In the genomic region with DNA sequence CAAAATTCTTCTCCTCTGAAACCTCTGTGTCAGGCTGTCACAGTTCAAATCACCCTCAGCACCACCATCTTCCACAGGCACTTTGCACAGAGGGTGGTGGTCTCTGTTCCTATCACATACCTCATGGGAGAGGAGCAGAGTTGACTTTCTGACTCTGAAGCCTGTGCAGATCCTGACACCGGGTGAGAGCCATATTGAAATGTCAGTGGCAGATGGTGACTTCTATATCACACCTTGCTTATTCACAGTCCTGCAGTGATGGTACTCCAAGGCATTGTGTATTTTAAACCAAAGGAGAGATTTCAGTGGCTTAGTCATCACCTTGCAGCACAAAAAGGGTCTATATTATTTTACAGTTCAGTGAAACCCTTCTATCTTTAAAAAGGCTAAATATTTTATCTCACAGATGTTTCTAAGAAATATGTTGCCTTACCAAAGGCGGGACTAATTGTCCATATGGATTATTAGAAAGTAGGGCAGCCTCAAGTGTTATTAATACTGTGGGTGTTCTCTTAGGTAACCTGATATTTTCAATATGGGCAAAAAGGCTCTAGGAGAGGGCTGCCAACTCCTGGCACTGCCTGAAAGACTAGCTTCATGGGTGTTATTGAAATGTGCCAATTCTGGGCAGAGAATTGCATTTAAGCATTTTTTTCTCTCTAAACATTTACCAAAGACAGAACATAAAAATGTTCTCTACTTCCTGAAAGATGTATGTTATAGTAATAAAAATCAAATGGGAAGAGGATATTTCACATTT, we compare ENCODE assay signal across 12 mouse cellular contexts.
"Had no signal": no experiment of that assay in that cellular context is flagged by ENCODE, and none has a peak within 500 bp of the region (broad histone marks: within the 10 kb centered on the region; RNA-seq: fewer than 3 reads in every experiment).

No protein-coding gene starts in this region.

- H3K27me3 ChIP-seq: liver, embryonic 15.5 days; midbrain, embryonic 13.5 days had no signal

- H3K4me3 ChIP-seq: layer of hippocampus, adult 2 months; left cerebral cortex, adult 2 months; limb, embryonic 13.5 days; liver, embryonic 15.5 days; midbrain, embryonic 13.5 days; myocyte had no signal

- DNase-seq: kidney, postnatal 10 days; kidney, postnatal 4 days; lung, adult 2 months; lung, postnatal 36 days; thymus, postnatal 4 days had no signal

- H3K27ac ChIP-seq: layer of hippocampus, adult 2 months; left cerebral cortex, adult 2 months; limb, embryonic 13.5 days; liver, embryonic 15.5 days; midbrain, embryonic 13.5 days; stomach, postnatal 0 days had no signal

- H3K4me1 ChIP-seq: limb, embryonic 13.5 days; liver, embryonic 15.5 days; midbrain, embryonic 13.5 days had no signal
